Mouse (Mus musculus) cortical plate, adult 2 months (tissue): ENCODE data around the gene Mettl4. TPM values are rescaled to one million over a fixed set of nuclear protein-coding genes. Genes with fewer than 3 reads are reported as not detected.
"Not testable (repeated sequence)": the region's sequence is repeated elsewhere in the genome, so short reads cannot be mapped to it uniquely, and the experiment has no call there.

Experiments
- H3K27ac ChIP-seq: fragments of 200-500 bp; 2 replicates; pipeline ENCODE4 v1.5.1; 2012; ENCODE audit warnings: low read length, control low read depth, inconsistent platforms; ENCODE audit not compliant: insufficient read depth
- H3K4me1 ChIP-seq: fragments of 200-500 bp; 2 replicates; pipeline ENCODE4 v1.6.1; 2011; ENCODE audit warnings: low read length; ENCODE audit not compliant: control insufficient read depth, insufficient read depth
- H3K4me3 ChIP-seq: fragments of 200-500 bp; 2 replicates; pipeline ENCODE4 v1.5.1; 2011; ENCODE audit warnings: mild to moderate bottlenecking, low read length, control low read depth; ENCODE audit not compliant: insufficient read depth
- CTCF ChIP-seq: fragments of 200-500 bp; IDR thresholded peaks from 2 replicates; pipeline ENCODE4 v1.5.1; 2011; ENCODE audit warnings: mild to moderate bottlenecking, control low read depth, low read length; ENCODE audit not compliant: insufficient read depth; ENCODE audit errors: extremely low read depth
- POLR2A ChIP-seq: fragments of 200-500 bp; IDR thresholded peaks from 2 replicates; pipeline ENCODE4 v1.6.1; 2011; ENCODE audit warnings: mild to moderate bottlenecking, low read length, control low read depth; ENCODE audit not compliant: insufficient read depth; ENCODE audit errors: extremely low read depth
- polyA plus RNA-seq: library from polyadenylated mRNA; depleted of rRNA; stranded (reverse); fragments of >200 nt; gene quantifications from 2 replicates; pipeline ENCODE4 v1.2.3, GENCODE M21; 2012; rRNA removed

Gene Mettl4
- polyA plus RNA-seq = 9.4 and 9.6 TPM in 2 replicates

DNA sequence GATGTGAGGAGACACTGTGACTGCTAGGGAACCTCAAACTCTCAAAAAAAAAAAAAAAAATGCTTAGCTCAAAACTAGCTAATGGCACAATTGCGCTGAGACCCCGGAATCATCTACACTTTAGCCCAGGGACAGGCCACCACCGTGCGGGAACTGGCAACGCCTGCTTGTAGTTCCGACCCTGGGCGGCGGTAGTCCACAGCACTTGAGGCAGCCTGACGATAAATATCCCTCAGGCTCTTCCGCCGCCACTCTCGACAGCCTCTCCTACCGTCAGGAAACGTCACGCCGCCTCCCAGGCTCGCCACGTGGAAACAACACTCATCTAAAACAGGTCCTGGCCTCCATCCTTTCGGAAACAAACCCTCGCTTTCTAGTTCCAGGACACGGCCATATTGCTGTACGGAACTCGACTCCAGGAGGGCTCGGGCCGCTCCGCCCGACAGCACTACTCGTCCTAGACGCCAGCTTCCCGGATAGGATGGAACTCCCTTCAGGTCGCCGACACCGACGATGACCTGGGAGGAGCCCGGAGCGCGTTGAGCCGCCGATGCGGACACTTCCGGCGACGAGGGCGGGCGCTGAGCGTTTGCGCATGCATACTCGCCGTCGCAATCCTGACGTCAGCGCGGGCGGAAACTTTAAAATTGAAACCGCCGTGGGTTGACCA is at the start of gene Mettl4:
Gene Mettl4, minus strand, starts transcription at position 554 of the 670 bp plus-strand sequence.
- no peak for TF ChIP-seq POLR2A
- TF ChIP-seq CTCF = no peak
- peak within 1 kb of the TSS; percentile 81 for H3K27ac ChIP-seq
- H3K4me3 ChIP-seq = peak within 1 kb of the TSS; percentile 63
- peaks cover 1% of the 10 kb centered on the region; the same call in 1 of the 2 replicates for H3K4me1 ChIP-seq

DNA sequence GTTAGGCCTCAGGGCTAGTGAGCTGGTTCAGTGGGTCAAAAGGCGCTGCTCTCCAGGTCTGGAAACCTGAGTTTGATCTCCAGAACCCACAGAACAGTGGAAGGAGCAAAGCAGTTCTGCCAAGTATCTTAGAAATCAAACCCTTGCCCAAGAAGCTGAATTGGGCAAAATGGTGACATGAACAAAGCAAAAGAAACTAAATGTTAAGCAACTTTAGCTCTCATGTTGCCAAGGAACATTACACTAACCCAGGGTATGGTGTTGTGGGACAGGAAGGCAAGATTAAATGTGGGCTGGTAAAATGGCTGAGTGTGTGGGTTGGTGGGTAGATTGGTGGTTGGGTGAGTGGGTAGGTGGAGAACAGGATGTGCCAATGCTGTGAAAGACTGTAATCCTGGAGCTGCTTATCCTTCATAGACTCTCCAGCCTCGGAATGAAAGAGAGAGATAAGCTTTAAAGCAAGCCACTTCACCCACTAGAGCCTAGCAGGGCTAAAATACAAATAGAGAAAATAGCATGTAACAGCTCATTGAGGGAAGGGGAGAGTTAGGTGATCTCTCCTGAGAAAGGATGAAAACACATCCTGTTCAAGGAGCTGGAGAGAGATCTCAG is 29.2 kb upstream of the Mettl4 start:
- H3K27ac ChIP-seq = no peak overlapping the region
- H3K4me1 ChIP-seq = no peaks in the 10 kb centered on the region
- no peak for TF ChIP-seq POLR2A
- no peak for TF ChIP-seq CTCF
- no peak overlapping the region for H3K4me3 ChIP-seq

DNA sequence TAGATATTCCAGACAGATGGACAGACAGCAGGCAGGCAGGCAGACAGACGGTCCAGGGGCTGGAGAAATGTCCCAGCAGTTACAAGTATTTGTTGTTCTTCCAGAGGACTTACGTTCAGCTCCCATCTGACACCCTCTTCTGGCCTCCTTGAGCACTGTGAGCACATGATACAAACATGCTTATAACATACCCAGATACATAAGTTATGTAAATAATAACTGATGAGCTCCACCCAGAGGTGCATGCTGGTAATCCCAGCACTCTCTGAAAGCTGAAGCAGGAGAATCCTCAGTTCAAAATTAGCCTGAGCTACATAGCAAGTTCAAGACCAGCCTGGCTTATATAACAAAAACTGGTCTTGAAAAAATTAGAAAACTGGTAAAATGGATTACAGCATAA is 18.7 kb upstream of the Mettl4 start:
- TF ChIP-seq CTCF = no peak
- TF ChIP-seq POLR2A = no peak
- Histone ChIP-seq H3K4me3 (no peak overlapping the region), H3K4me1 (no peaks in the 10 kb centered on the region), H3K27ac (no peak overlapping the region)

DNA sequence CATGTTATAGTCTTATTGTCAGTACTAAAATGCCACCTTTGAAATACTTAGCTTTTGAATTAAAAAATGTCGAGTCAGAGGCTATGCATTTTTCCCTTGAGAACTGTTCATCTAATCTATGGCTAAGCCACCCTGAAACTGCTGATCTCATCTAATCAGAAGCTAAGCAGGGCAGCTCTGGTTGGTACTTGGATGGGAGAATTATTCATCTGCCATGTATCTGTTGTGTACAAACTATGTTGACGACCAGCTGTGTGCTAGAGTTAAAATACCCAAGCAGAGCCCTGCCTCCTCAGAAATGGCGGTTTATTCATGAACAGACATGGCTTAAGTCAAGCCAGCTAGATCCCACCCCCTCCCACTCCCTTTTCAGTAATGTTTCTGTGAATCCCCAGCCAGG is 14.9 kb upstream of the Mettl4 start:
- TF ChIP-seq POLR2A = no peak
- TF ChIP-seq CTCF = no peak
- H3K4me1 ChIP-seq = no peaks in the 10 kb centered on the region
- H3K27ac ChIP-seq = no peak overlapping the region
- no peak overlapping the region for H3K4me3 ChIP-seq

DNA sequence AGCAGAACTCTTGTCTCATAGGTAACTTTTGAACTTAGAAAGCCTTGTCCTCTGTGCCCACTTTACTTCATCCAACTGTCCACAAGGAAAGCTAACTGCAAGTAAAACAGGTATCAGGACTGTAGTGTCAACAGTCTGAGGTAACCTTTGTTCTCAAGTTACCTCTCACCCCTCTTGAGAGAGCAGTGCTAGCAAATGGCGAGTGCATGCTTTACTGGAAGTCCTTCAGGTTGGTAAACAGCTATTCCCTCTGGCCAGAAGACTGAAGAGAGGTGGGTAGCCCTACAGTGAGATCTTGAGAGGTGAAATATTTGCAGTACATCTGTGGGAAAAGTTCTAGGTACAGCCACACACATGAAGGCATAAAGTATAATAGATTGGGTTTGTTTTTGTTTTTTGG is 14.2 kb upstream of the Mettl4 start:
- Histone ChIP-seq H3K27ac (no peak overlapping the region), H3K4me1 (no peaks in the 10 kb centered on the region), H3K4me3 (no peak overlapping the region)
- no peak for TF ChIP-seq POLR2A
- no peak for TF ChIP-seq CTCF

DNA sequence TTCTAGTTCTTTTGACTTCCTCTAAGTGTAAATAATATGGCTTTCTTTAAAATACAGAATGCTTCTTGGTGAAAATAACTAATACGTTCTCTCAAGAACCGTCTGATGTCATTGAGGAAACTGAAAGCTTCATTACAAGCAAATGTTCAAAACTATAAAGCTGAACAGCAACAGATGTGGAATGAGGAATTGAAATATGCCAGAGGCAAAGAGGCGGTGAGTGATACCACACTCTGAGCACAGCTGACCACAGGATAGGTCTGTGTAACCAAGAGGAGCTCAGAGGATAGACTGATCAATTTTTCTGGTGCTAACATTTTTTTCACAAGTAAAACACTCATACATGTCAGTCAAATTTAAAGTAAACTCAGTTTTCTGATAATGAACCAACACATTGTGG is 12.6 kb upstream of the Mettl4 start:
- no peak for TF ChIP-seq POLR2A
- TF ChIP-seq CTCF = no peak
- Histone ChIP-seq H3K4me3 (no peak overlapping the region), H3K27ac (no peak overlapping the region), H3K4me1 (no peaks in the 10 kb centered on the region)

DNA sequence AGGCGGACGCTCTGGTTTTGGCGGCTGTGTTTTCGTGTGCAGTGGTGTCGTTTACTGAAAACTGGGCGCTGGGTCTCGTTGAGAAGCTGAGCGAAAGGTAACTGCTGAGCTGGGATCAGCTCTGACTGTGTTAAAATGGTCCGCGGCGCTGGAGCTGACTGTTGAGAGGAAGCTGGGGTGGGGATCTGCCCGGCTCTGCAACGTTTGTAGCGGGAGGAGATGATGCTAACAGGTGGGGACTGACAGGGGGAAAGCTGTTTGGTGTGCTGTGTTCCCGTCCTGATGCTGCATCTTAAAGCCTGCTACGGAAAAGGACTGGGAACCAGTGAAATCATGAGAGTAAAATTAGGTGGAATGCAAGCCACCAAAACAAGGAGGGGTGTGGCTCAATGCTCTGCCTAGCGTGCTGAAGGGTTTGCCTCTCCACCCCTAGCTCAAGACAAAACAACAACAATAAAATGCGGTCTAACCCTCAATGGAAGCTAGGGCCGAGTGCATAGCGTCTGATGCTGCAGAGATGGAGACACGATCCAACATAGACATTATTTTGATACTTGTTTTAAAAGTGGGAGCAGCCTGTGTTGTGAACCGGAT is 414 bp upstream of the Mettl4 start:
- peaks cover under 1% of the 10 kb centered on the region; the same call in 1 of the 2 replicates for H3K4me1 ChIP-seq
- no peak overlapping the region for H3K27ac ChIP-seq
- no peak for TF ChIP-seq CTCF
- TF ChIP-seq POLR2A = no peak

DNA sequence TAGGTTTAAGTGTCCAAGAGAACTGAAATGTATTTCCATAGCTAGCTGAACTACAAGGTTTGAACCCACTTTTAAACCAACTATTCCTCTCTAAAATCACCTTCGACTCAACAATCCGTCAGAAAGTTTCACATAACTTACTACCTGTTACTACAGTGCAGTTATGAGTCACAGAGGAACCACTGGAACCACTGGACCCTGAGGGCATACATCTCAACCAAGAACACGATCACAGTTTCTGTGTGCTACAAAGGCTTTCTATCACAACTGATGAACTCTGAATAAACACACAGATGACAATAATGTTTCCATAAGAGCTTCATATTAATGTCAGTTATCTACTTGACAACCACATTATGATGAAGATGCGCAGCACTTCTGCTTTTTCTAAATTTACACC is 11.6 kb downstream of the Mettl4 start:
- no peak for TF ChIP-seq POLR2A
- TF ChIP-seq CTCF = no peak
- Histone ChIP-seq H3K27ac (no peak overlapping the region), H3K4me1 (no peaks in the 10 kb centered on the region), H3K4me3 (no peak overlapping the region)

More for the DNA sequence above, 414 bp upstream of the Mettl4 start:
- peak overlapping the region; percentile 63 for H3K4me3 ChIP-seq

DNA sequence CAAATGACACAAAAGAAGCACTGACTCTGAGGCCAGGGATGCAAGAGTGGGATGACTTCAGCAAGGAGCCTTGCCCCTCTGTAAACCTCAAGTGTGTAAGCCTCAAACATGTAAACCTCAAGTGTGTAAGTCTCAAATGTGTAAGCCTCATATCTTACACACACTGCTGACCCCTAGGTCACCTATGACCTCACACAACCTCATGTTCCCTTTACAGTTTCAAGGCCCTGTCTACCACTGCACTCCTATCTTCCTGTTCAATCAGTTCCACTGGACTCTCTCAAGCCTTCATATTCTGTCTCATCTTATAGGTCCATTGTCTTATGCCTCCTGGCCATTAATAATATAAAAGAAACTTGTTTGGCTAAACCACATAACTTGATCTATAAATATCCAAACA is 13.9 kb downstream of the Mettl4 start:
- Histone ChIP-seq H3K4me1 (no peaks in the 10 kb centered on the region), H3K27ac (no peak overlapping the region), H3K4me3 (no peak overlapping the region)
- no peak for TF ChIP-seq POLR2A
- no peak for TF ChIP-seq CTCF

DNA sequence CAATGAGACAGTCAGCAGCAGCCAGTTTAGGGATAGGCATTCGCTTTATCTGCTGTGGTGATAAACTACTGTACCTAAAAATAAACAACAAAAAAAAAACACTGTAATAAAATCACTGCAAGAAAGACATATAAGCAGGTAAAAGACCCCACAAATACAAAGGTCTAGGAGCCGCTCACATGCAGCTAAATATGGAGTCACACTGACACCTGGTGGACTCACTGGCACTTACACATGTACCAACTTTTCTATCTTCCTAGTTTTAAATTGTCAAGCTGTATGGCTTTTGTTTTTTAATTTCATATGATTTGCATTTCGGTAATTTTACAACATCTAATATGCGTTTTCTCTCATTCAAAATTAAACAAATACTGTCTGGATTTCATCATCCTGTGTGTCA is 14.4 kb downstream of the Mettl4 start:
- peak; percentile 48 for TF ChIP-seq CTCF
- no peak for TF ChIP-seq POLR2A
- Histone ChIP-seq H3K4me1 (no peaks in the 10 kb centered on the region), H3K27ac (no peak overlapping the region)

DNA sequence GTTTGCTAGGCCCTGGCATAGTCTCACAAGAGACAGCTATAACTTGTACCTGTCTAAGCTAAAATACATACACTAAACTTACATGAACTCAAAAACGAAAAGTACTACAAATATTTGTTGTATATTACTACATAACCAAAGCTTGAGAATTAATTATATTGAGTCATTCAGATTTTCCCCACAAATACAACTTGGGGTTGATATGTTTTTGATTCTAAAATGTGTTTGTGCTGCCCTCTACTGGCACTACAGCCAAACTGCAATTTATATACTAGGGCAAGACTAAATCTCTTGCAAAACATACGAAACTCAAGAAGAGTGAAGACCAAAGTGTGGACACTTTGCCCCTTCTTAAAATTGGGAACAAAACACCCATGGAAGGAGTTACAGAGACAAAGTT is 19.4 kb downstream of the Mettl4 start:
- H3K4me1 ChIP-seq, H3K4me3 ChIP-seq: not testable (repeated sequence)

More for the DNA sequence above, 14.4 kb downstream of the Mettl4 start:
- no peak overlapping the region for H3K4me3 ChIP-seq

More for the DNA sequence above, 19.4 kb downstream of the Mettl4 start:
- H3K27ac ChIP-seq = not testable (repeated sequence)
